Mouse (Mus musculus) embryonic facial prominence, embryonic 13.5 days (tissue): ENCODE data around the gene Glyat. TPM values are rescaled to one million over a fixed set of nuclear protein-coding genes. Genes with fewer than 3 reads are reported as not detected.

Experiments
- ATAC-seq: fragments of 200-750 bp; cut with Nextera tagmentation; 2 replicates; pipeline ENCODE4 v1.8.0; 2017; ENCODE audit warnings: low read depth; ENCODE audit not compliant: insufficient number of reproducible peaks, insufficient read depth, low FRiP score, low TSS enrichment
- H3K27ac ChIP-seq: fragments of 300-500 bp; sonication (generic); 2 replicates; pipeline ENCODE4 v1.5.1; 2015; ENCODE audit warnings: moderate library complexity, mild to moderate bottlenecking, inconsistent platforms
- H3K27me3 ChIP-seq: fragments of 300-500 bp; sonication (generic); 2 replicates; pipeline ENCODE4 v1.6.1; 2015; ENCODE audit warnings: mild to moderate bottlenecking, inconsistent platforms
- H3K36me3 ChIP-seq: fragments of 300-500 bp; sonication (generic); 2 replicates; pipeline ENCODE4 v1.6.1; 2015; ENCODE audit warnings: mild to moderate bottlenecking, inconsistent platforms
- H3K4me1 ChIP-seq: fragments of 300-500 bp; sonication (generic); 2 replicates; pipeline ENCODE4 v1.6.1; 2015; ENCODE audit warnings: inconsistent platforms
- H3K4me2 ChIP-seq: fragments of 300-500 bp; sonication (generic); 2 replicates; pipeline ENCODE4 v1.6.1; 2015; ENCODE audit warnings: moderate library complexity, mild to moderate bottlenecking, inconsistent platforms
- H3K4me3 ChIP-seq: fragments of 300-500 bp; sonication (generic); 2 replicates; pipeline ENCODE4 v1.5.1; 2015; ENCODE audit warnings: mild to moderate bottlenecking, inconsistent platforms
- H3K9ac ChIP-seq: fragments of 300-500 bp; sonication (generic); 2 replicates; pipeline ENCODE4 v1.6.1; 2015; ENCODE audit warnings: mild to moderate bottlenecking, inconsistent platforms
- H3K9me3 ChIP-seq: fragments of 300-500 bp; sonication (generic); 2 replicates; pipeline ENCODE4 v1.6.1; 2016; ENCODE audit warnings: inconsistent platforms
- WGBS: fragments of 180-500 bp; shearing (Covaris S2); methylation state at CpG from one replicate; pipeline ENCODE4 v1.1.7; 2015; ENCODE audit warnings: mixed read lengths; 5-methylcytosine and 5-hydroxymethylcytosine counted together
- polyA plus RNA-seq: library from polyadenylated mRNA; unstranded; fragments of >200 nt; fragmentation: Nextera tagmentation; extraction: Ambion mirVana; gene quantifications from 2 replicates; pipeline ENCODE4 v1.2.1, GENCODE M21; 2015

Glyat gene
- polyA plus RNA-seq, 1 experiment from 2014 or later = not detected

DNA sequence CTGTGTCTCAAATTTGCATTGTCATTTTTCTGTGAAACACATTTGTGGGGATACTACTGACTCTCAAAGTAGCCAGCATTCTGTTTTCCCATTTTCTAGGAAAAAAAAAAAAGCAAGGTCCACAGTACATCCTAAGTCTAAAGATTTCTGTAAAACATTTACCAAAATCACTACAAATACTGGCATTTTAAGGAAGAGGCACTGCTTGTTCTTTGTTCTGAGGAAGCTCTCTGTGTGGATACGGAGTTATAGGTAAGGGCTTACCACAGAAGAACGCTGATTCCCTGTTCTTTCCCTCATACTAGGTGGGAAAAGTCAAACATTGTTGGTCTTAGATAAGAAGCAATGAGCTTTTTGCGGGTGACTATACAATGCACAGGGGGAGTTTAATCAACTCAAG is 62.5 kb downstream of the Glyat start, which contains the start of gene Keg1:
Keg1 (plus strand) TSS at position 197 of the 400 bp plus-strand sequence.
- Histone ChIP-seq H3K27ac (no peak within 1 kb of the TSS), H3K9ac (no peak within 1 kb of the TSS), H3K9me3 (no peaks in the 10 kb centered on the region), H3K4me2 (no peak within 1 kb of the TSS), H3K27me3 (no peaks in the 10 kb centered on the region), H3K36me3 (no peaks in the 10 kb centered on the region), H3K4me1 (no peaks in the 10 kb centered on the region), H3K4me3 (no peak within 1 kb of the TSS)
- WGBS = 79% methylated on average over 3 of the region's 3 CpGs
- ATAC-seq = no peak

GRCm38 (mm10) chr19:12696221-12696620 is 63.1 kb downstream of the Glyat start:
- Histone ChIP-seq H3K36me3 (no peaks in the 10 kb centered on the region), H3K27ac (no peak overlapping the region), H3K4me2 (no peak overlapping the region), H3K9ac (no peak overlapping the region), H3K27me3 (no peaks in the 10 kb centered on the region), H3K4me3 (no peak overlapping the region), H3K9me3 (no peaks in the 10 kb centered on the region), H3K4me1 (no peaks in the 10 kb centered on the region)
- ATAC-seq = no peak

Other genes starting within 250 kb of the Glyat start
- gene Olfr1440, start 246.0 kb upstream of the Glyat start, polyA plus RNA-seq = 0.19 TPM in 1 of 2 replicates, not detected in the other
- not detected in 2 replicates for gene Olfr1441, start 215.9 kb upstream of the Glyat start, polyA plus RNA-seq
- gene Pfpl, start 205.4 kb upstream of the Glyat start, polyA plus RNA-seq = not detected in 2 replicates
- gene Mpeg1, start 172.5 kb upstream of the Glyat start, polyA plus RNA-seq = 0.36 and 0.41 TPM in 2 replicates
- 6.0 and 6.7 TPM in 2 replicates for gene Dtx4, start 131.9 kb upstream of the Glyat start, polyA plus RNA-seq
- gene Fam111a, start 87.6 kb upstream of the Glyat start, polyA plus RNA-seq = 20.3 and 23.4 TPM in 2 replicates
- 0.19 and 0.25 TPM in 2 replicates for gene Gm4952, start 33.3 kb upstream of the Glyat start, polyA plus RNA-seq
- not detected in 2 replicates for gene Olfr1442, start 37.1 kb downstream of the Glyat start, polyA plus RNA-seq
- not detected in 2 replicates for gene Olfr1443, start 44.8 kb downstream of the Glyat start, polyA plus RNA-seq
- gene Keg1, start 62.5 kb downstream of the Glyat start, polyA plus RNA-seq = not detected in 2 replicates
- gene Cntf, start 132.3 kb downstream of the Glyat start, polyA plus RNA-seq = 1.4 and 1.9 TPM in 2 replicates
- gene Zfp91, start 162.8 kb downstream of the Glyat start, polyA plus RNA-seq = 14.9 and 16.8 TPM in 2 replicates
- gene Lpxn, start 162.9 kb downstream of the Glyat start, polyA plus RNA-seq = 1.2 and 2.3 TPM in 2 replicates
- not detected in 2 replicates for gene Gm5244, start 213.4 kb downstream of the Glyat start, polyA plus RNA-seq
- not detected in 2 replicates for gene Olfr1444, start 224.0 kb downstream of the Glyat start, polyA plus RNA-seq